Mouse (Mus musculus): ENCODE data around the gene Frem1.

Gene Frem1

GRCm38 (mm10) chr4:83051634-83052577 is at the start of gene Frem1:
Frem1 (minus strand) TSS chr4:83052339.
- no peak for DNase-seq (ENCODE audit: low spot score in 2 of 2)

GRCm38 (mm10) chr4:83099025-83099424 is 46.9 kb upstream of the Frem1 start:
- no peak for DNase-seq (ENCODE audit: low spot score in 2 of 2)

GRCm38 (mm10) chr4:83093941-83094340 is 41.8 kb upstream of the Frem1 start:
- no peak for DNase-seq (ENCODE audit: low spot score in 2 of 2)

- no peak for DNase-seq (ENCODE audit: low spot score in 2 of 2)
These were observed 38.7 kb upstream of the Frem1 start for GRCm38 (mm10) chr4:83090691-83091448.

GRCm38 (mm10) chr4:83080364-83081174 is 28.4 kb upstream of the Frem1 start:
- DNase-seq (ENCODE audit: low spot score in 2 of 2), result no peak

GRCm38 (mm10) chr4:83064191-83064590 is 12.1 kb upstream of the Frem1 start:
- DNase-seq (ENCODE audit: low spot score in 2 of 2), result no peak

- DNase-seq (ENCODE audit: low spot score in 2 of 2), result no peak
These were observed 9.4 kb upstream of the Frem1 start for GRCm38 (mm10) chr4:83061564-83061963.

GRCm38 (mm10) chr4:83058617-83059016 is 6.5 kb upstream of the Frem1 start:
- no peak for DNase-seq (ENCODE audit: low spot score in 2 of 2)

- DNase-seq (ENCODE audit: low spot score in 2 of 2), result no peak
These were observed 6.0 kb upstream of the Frem1 start for GRCm38 (mm10) chr4:83058182-83058581.

- DNase-seq (ENCODE audit: low spot score in 2 of 2), result no peak
These were observed 4.4 kb upstream of the Frem1 start for GRCm38 (mm10) chr4:83056496-83056895.

GRCm38 (mm10) chr4:83055444-83055843 is 3.3 kb upstream of the Frem1 start:
- DNase-seq (ENCODE audit: low spot score in 2 of 2), result no peak

GRCm38 (mm10) chr4:83053206-83053605 is 1.1 kb upstream of the Frem1 start:
- DNase-seq (ENCODE audit: low spot score in 2 of 2), result no peak

- no peak for DNase-seq (ENCODE audit: low spot score in 2 of 2)
These were observed 963 bp downstream of the Frem1 start for GRCm38 (mm10) chr4:83051176-83051575.

GRCm38 (mm10) chr4:83050151-83050796 is 1.9 kb downstream of the Frem1 start:
- DNase-seq (ENCODE audit: low spot score in 2 of 2), result no peak

- no peak for DNase-seq (ENCODE audit: low spot score in 2 of 2)
These were observed 2.9 kb downstream of the Frem1 start for GRCm38 (mm10) chr4:83049288-83049687.

- DNase-seq (ENCODE audit: low spot score in 2 of 2), result no peak
These were observed 3.6 kb downstream of the Frem1 start for GRCm38 (mm10) chr4:83048561-83048960.

- no peak for DNase-seq (ENCODE audit: low spot score in 2 of 2)
These were observed 5.3 kb downstream of the Frem1 start for GRCm38 (mm10) chr4:83046806-83047205.

- no peak for DNase-seq (ENCODE audit: low spot score in 2 of 2)
These were observed 6.1 kb downstream of the Frem1 start for GRCm38 (mm10) chr4:83046069-83046468.

- no peak for DNase-seq (ENCODE audit: low spot score in 2 of 2)
These were observed 6.9 kb downstream of the Frem1 start for GRCm38 (mm10) chr4:83045266-83045665.

- no peak for DNase-seq (ENCODE audit: low spot score in 2 of 2)
These were observed 11.4 kb downstream of the Frem1 start for GRCm38 (mm10) chr4:83040780-83041179.

- DNase-seq (ENCODE audit: low spot score in 2 of 2), result no peak
These were observed 19.4 kb downstream of the Frem1 start for GRCm38 (mm10) chr4:83032780-83033179.

Data from thymus, postnatal 10 days (tissue).